Mouse (Mus musculus) heart, postnatal 0 days (tissue): ENCODE measurements around the gene Abracl. TPM values are rescaled to one million over a fixed set of nuclear protein-coding genes. Genes with fewer than 3 reads are reported as not detected.

Experiments used
- ATAC-seq: fragments of 200-750 bp; cut with Nextera tagmentation; 2 replicates; pipeline ENCODE4 v1.8.0; 2017; ENCODE audit warnings: low read depth, moderate number of reproducible peaks, moderate library complexity; ENCODE audit not compliant: insufficient read depth
- DNase-seq: peaks from one replicate; pipeline ENCODE4 v3.0.0-alpha.2; 2016; ENCODE audit warnings: low spot score
- H3K27ac ChIP-seq: fragments of 300-500 bp; sonication (generic); 2 replicates; pipeline ENCODE4 v1.5.1; 2014; ENCODE audit warnings: low read depth, mild to moderate bottlenecking
- H3K27me3 ChIP-seq: fragments of 300-500 bp; sonication (generic); 2 replicates; pipeline ENCODE4 v1.6.1; 2014; ENCODE audit warnings: low read length, mixed read lengths; ENCODE audit not compliant: control insufficient read depth, insufficient read depth
- H3K36me3 ChIP-seq: fragments of 300-500 bp; sonication (generic); replicated peaks from 2 replicates; pipeline ENCODE4 v1.6.1; 2014; ENCODE audit warnings: low read length, mixed read lengths; ENCODE audit not compliant: control insufficient read depth, insufficient read depth
- H3K4me1 ChIP-seq: fragments of 300-500 bp; sonication (generic); 2 replicates; pipeline ENCODE4 v1.6.1; 2014; ENCODE audit warnings: antibody characterized with exemption; ENCODE audit not compliant: control insufficient read depth, insufficient read depth
- H3K4me2 ChIP-seq: fragments of 300-500 bp; sonication (generic); 2 replicates; pipeline ENCODE4 v1.6.1; 2014; ENCODE audit warnings: low read depth, mild to moderate bottlenecking, low read length, moderate library complexity
- H3K4me3 ChIP-seq: fragments of 300-500 bp; sonication (generic); 2 replicates; pipeline ENCODE4 v1.5.1; 2014; ENCODE audit warnings: low read depth, low read length
- H3K9ac ChIP-seq: fragments of 300-500 bp; sonication (generic); replicated peaks from 2 replicates; pipeline ENCODE4 v1.6.1; 2014; ENCODE audit warnings: low read depth, low read length, mixed read lengths
- H3K9me3 ChIP-seq: fragments of 300-500 bp; sonication (generic); replicated peaks from 2 replicates; pipeline ENCODE4 v1.6.1; 2016; ENCODE audit warnings: low read length; ENCODE audit not compliant: control insufficient read depth
- CTCF ChIP-seq: IDR thresholded peaks from 2 replicates; pipeline ENCODE4 v1.5.1; 2016; ENCODE audit warnings: antibody characterized with exemption, control low read depth, low read depth
- EP300 ChIP-seq: IDR thresholded peaks from 2 replicates; pipeline ENCODE4 v1.6.1; 2016; ENCODE audit warnings: antibody characterized with exemption, low read depth
- WGBS: fragments of 180-500 bp; shearing (Covaris S2); extraction: QIAGEN DNeasy Blood & Tissue Kit; methylation state at CpG from one replicate; pipeline ENCODE4 v1.1.7; 2014; 5-methylcytosine and 5-hydroxymethylcytosine counted together
- polyA plus RNA-seq: library from polyadenylated mRNA; unstranded; fragments of >200 nt; fragmentation: Nextera tagmentation; extraction: Ambion mirVana; gene quantifications from 2 replicates; pipeline ENCODE4 v1.2.1, GENCODE M21; 2015
- total RNA-seq: library from RNA; depleted of rRNA; stranded (reverse); fragments of >200 nt; gene quantifications from 2 replicates; pipeline ENCODE4 v1.2.3, GENCODE M21; 2014; ENCODE audit warnings: low replicate concordance

The Abracl gene
- total and polyA plus RNA-seq, 2 experiments from 2014 or later, result 84.3 to 288 TPM

GRCm38 (mm10) chr10:18008118-18008517 is 15.0 kb downstream of the Abracl start:
- DNase-seq (no peak), ATAC-seq (no peak)
- H3K9ac ChIP-seq, result no peak overlapping the region
- TF ChIP-seq EP300 (no peak), CTCF (no peak)
- H3K27me3 ChIP-seq, result no peaks in the 10 kb centered on the region
- no peak overlapping the region for H3K4me3 ChIP-seq
- H3K4me1 ChIP-seq, result peaks cover 5% of the 10 kb centered on the region
- no peak overlapping the region for H3K27ac ChIP-seq
- H3K9me3 ChIP-seq, result no peaks in the 10 kb centered on the region
- peaks cover 17% of the 10 kb centered on the region for H3K36me3 ChIP-seq
- H3K4me2 ChIP-seq, result no peak overlapping the region

- H3K36me3 ChIP-seq, result peaks cover 10% of the 10 kb centered on the region
- no peak for ATAC-seq
- H3K9ac ChIP-seq, result no peak overlapping the region
- H3K27ac ChIP-seq, result peak overlapping the region; percentile 16; the same call in 1 of the 2 replicates
- H3K9me3 ChIP-seq, result no peaks in the 10 kb centered on the region
- 82% methylated on average over 3 of the region's 3 CpGs for WGBS
- no peak overlapping the region for H3K4me2 ChIP-seq
- TF ChIP-seq EP300 (no peak), CTCF (no peak)
- no peaks in the 10 kb centered on the region for H3K27me3 ChIP-seq
- DNase-seq, result no peak
- no peak overlapping the region for H3K4me3 ChIP-seq
- H3K4me1 ChIP-seq, result peaks cover 5% of the 10 kb centered on the region
These were observed 15.8 kb downstream of the Abracl start for GRCm38 (mm10) chr10:18007243-18007642.

GRCm38 (mm10) chr10:18006756-18007155 is 16.3 kb downstream of the Abracl start:
- TF ChIP-seq CTCF, result no peak
- no peak for TF ChIP-seq EP300

GRCm38 (mm10) chr10:18005136-18005955 is 17.7 kb downstream of the Abracl start:
- WGBS, result 70% methylated on average over 7 of the region's 7 CpGs
- Histone ChIP-seq H3K4me3 (no peak overlapping the region), H3K9ac (no peak overlapping the region), H3K27ac (no peak overlapping the region), H3K9me3 (no peaks in the 10 kb centered on the region), H3K4me2 (no peak overlapping the region), H3K27me3 (no peaks in the 10 kb centered on the region), H3K4me1 (peaks cover 5% of the 10 kb centered on the region), H3K36me3 (peaks cover 4% of the 10 kb centered on the region)
- DNase-seq (peak; percentile 23), ATAC-seq (no peak)
- TF ChIP-seq EP300, result no peak
- TF ChIP-seq CTCF, result no peak

More at GRCm38 (mm10) chr10:18006756-18007155, 16.3 kb downstream of the Abracl start:
- Histone ChIP-seq H3K9me3 (no peaks in the 10 kb centered on the region), H3K27ac (peak overlapping the region; percentile 33; the same call in 1 of the 2 replicates), H3K9ac (no peak overlapping the region), H3K27me3 (no peaks in the 10 kb centered on the region), H3K4me2 (no peak overlapping the region), H3K36me3 (peaks cover 10% of the 10 kb centered on the region), H3K4me3 (no peak overlapping the region), H3K4me1 (peaks cover 5% of the 10 kb centered on the region)
- DNase-seq, result no peak
- peak; percentile 44; the same call in 1 of the 2 replicates for ATAC-seq
- whole genome bisulfite sequencing, result 86% methylated on average over 1 of the region's 1 CpGs

GRCm38 (mm10) chr10:18003966-18004637 is 19.0 kb downstream of the Abracl start:
- H3K9ac ChIP-seq, result no peak overlapping the region
- no peaks in the 10 kb centered on the region for H3K36me3 ChIP-seq
- H3K27ac ChIP-seq, result no peak overlapping the region
- H3K4me3 ChIP-seq, result no peak overlapping the region
- no peak for TF ChIP-seq CTCF
- TF ChIP-seq EP300, result no peak
- H3K4me1 ChIP-seq, result peaks cover 5% of the 10 kb centered on the region
- no peaks in the 10 kb centered on the region for H3K27me3 ChIP-seq
- H3K9me3 ChIP-seq, result no peaks in the 10 kb centered on the region
- WGBS, result 79% methylated on average over 12 of the region's 12 CpGs
- ATAC-seq (no peak), DNase-seq (no peak)
- no peak overlapping the region for H3K4me2 ChIP-seq
